Mouse (Mus musculus) hindbrain, embryonic 15.5 days (tissue): ENCODE results near the gene Ube3b. TPM values are rescaled to one million over a fixed set of nuclear protein-coding genes. Genes with fewer than 3 reads are reported as not detected.

Source experiments
- ATAC-seq: fragments of 200-750 bp; cut with Nextera tagmentation; 2 replicates; pipeline ENCODE4 v1.8.0; 2017; ENCODE audit warnings: low read depth, moderate number of reproducible peaks, moderate TSS enrichment; ENCODE audit not compliant: low FRiP score
- H3K27ac ChIP-seq: fragments of 300-500 bp; sonication (generic); replicated peaks from 2 replicates; pipeline ENCODE4 v1.5.1; 2015; ENCODE audit warnings: mild to moderate bottlenecking, inconsistent platforms
- H3K27me3 ChIP-seq: fragments of 300-500 bp; sonication (generic); 2 replicates; pipeline ENCODE4 v1.6.1; 2015; ENCODE audit warnings: control low read depth, inconsistent platforms
- H3K36me3 ChIP-seq: fragments of 300-500 bp; sonication (generic); 2 replicates; pipeline ENCODE4 v1.6.1; 2015; ENCODE audit warnings: control low read depth, inconsistent platforms
- H3K4me1 ChIP-seq: fragments of 300-500 bp; sonication (generic); replicated peaks from 2 replicates; pipeline ENCODE4 v1.6.1; 2015; ENCODE audit warnings: control low read depth, inconsistent platforms
- H3K4me2 ChIP-seq: fragments of 300-500 bp; sonication (generic); 2 replicates; pipeline ENCODE4 v1.6.1; 2015; ENCODE audit warnings: moderate library complexity, mild to moderate bottlenecking, inconsistent platforms
- H3K4me3 ChIP-seq: fragments of 300-500 bp; sonication (generic); 2 replicates; pipeline ENCODE4 v1.5.1; 2015; ENCODE audit warnings: mild to moderate bottlenecking, inconsistent platforms
- H3K9ac ChIP-seq: fragments of 300-500 bp; sonication (generic); 2 replicates; pipeline ENCODE4 v1.6.1; 2015; ENCODE audit warnings: inconsistent platforms
- H3K9me3 ChIP-seq: fragments of 300-500 bp; sonication (generic); 2 replicates; pipeline ENCODE4 v1.6.1; 2016; ENCODE audit warnings: control low read depth, inconsistent platforms
- WGBS: fragments of 180-500 bp; shearing (Covaris S2); methylation state at CpG from one replicate; pipeline ENCODE4 v1.1.7; 2015; 5-methylcytosine and 5-hydroxymethylcytosine counted together
- polyA plus RNA-seq: library from polyadenylated mRNA; unstranded; fragments of >200 nt; fragmentation: Nextera tagmentation; extraction: Ambion mirVana; gene quantifications from 2 replicates; pipeline ENCODE4 v1.2.1, GENCODE M21; 2015

The Ube3b gene
- polyA plus RNA-seq = 39.6 and 41.3 TPM in 2 replicates

- Histone ChIP-seq H3K27me3 (no peaks in the 10 kb centered on the region), H3K4me2 (peak within 1 kb of the TSS; percentile 92), H3K9ac (peak within 1 kb of the TSS; percentile 97), H3K4me1 (peaks cover 48% of the 10 kb centered on the region), H3K27ac (peak within 1 kb of the TSS; percentile 96), H3K9me3 (no peaks in the 10 kb centered on the region), H3K36me3 (peaks cover 4% of the 10 kb centered on the region; the same call in 1 of the 2 replicates), H3K4me3 (peak within 1 kb of the TSS; percentile 93)
- peak; percentile 94 for ATAC-seq
- under 1% methylated on average over 72 of the region's 74 CpGs for WGBS
These were observed at the start of gene Ube3b, which contains the start of gene Kctd10 for GRCm38 (mm10) chr5:114380209-114381012. Gene Ube3b (plus strand): TSS chr5:114380607. Gene Kctd10 (minus strand): TSS chr5:114380508.

- H3K27ac ChIP-seq = no peak overlapping the region
- H3K4me3 ChIP-seq = no peak overlapping the region
- no peak for ATAC-seq
- H3K36me3 ChIP-seq = no peaks in the 10 kb centered on the region
- no peaks in the 10 kb centered on the region for H3K27me3 ChIP-seq
- H3K4me1 ChIP-seq = no peaks in the 10 kb centered on the region
- H3K9ac ChIP-seq = no peak overlapping the region
- WGBS = 89% methylated on average over 5 of the region's 5 CpGs
- H3K9me3 ChIP-seq = no peaks in the 10 kb centered on the region
- no peak overlapping the region for H3K4me2 ChIP-seq
These were observed 37.4 kb upstream of the Ube3b start for GRCm38 (mm10) chr5:114342996-114343395.

- Histone ChIP-seq H3K4me2 (no peak overlapping the region), H3K9me3 (no peaks in the 10 kb centered on the region), H3K9ac (no peak overlapping the region), H3K27me3 (no peaks in the 10 kb centered on the region), H3K4me1 (no peaks in the 10 kb centered on the region), H3K36me3 (no peaks in the 10 kb centered on the region), H3K27ac (no peak overlapping the region), H3K4me3 (no peak overlapping the region)
- WGBS = 91% methylated on average over 7 of the region's 7 CpGs
- no peak for ATAC-seq
These were observed 36.8 kb upstream of the Ube3b start for GRCm38 (mm10) chr5:114343612-114344011.

GRCm38 (mm10) chr5:114345538-114345937 lies 34.9 kb upstream of the Ube3b start:
- WGBS = 68% methylated on average over 3 of the region's 3 CpGs
- Histone ChIP-seq H3K36me3 (no peaks in the 10 kb centered on the region), H3K4me3 (no peak overlapping the region), H3K4me2 (no peak overlapping the region), H3K27ac (no peak overlapping the region), H3K4me1 (no peaks in the 10 kb centered on the region), H3K9me3 (no peaks in the 10 kb centered on the region), H3K9ac (no peak overlapping the region), H3K27me3 (no peaks in the 10 kb centered on the region)
- ATAC-seq = no peak

- Histone ChIP-seq H3K4me2 (no peak overlapping the region), H3K27ac (no peak overlapping the region), H3K9ac (no peak overlapping the region), H3K27me3 (no peaks in the 10 kb centered on the region), H3K4me3 (no peak overlapping the region), H3K9me3 (no peaks in the 10 kb centered on the region), H3K4me1 (no peaks in the 10 kb centered on the region), H3K36me3 (no peaks in the 10 kb centered on the region)
- WGBS = 88% methylated on average over 10 of the region's 10 CpGs
- no peak for ATAC-seq
These were observed 33.4 kb upstream of the Ube3b start for GRCm38 (mm10) chr5:114347005-114347404.

- Histone ChIP-seq H3K9ac (no peak overlapping the region), H3K27me3 (no peaks in the 10 kb centered on the region), H3K27ac (no peak overlapping the region), H3K9me3 (no peaks in the 10 kb centered on the region), H3K4me3 (no peak overlapping the region), H3K4me2 (no peak overlapping the region), H3K4me1 (peaks cover under 1% of the 10 kb centered on the region; the same call in 1 of the 2 replicates), H3K36me3 (no peaks in the 10 kb centered on the region)
- ATAC-seq = no peak
- 61% methylated on average over 10 of the region's 10 CpGs for WGBS
These were observed 28.9 kb upstream of the Ube3b start for GRCm38 (mm10) chr5:114351490-114351889.

GRCm38 (mm10) chr5:114356250-114356935 lies 24.0 kb upstream of the Ube3b start:
- H3K9ac ChIP-seq = no peak overlapping the region
- no peak overlapping the region for H3K4me3 ChIP-seq
- 0 out of 2 replicates have a peak, but pooled peaks have one; percentile 55 for ATAC-seq
- H3K27me3 ChIP-seq = no peaks in the 10 kb centered on the region
- H3K36me3 ChIP-seq = peaks cover 1% of the 10 kb centered on the region; the same call in 1 of the 2 replicates
- no peak overlapping the region for H3K4me2 ChIP-seq
- H3K9me3 ChIP-seq = no peaks in the 10 kb centered on the region
- H3K27ac ChIP-seq = no peak overlapping the region; the same call in 1 of the 2 replicates
- WGBS = 29% methylated on average over 7 of the region's 7 CpGs
- H3K4me1 ChIP-seq = peaks cover 22% of the 10 kb centered on the region

- 48% methylated on average over 23 of the region's 23 CpGs for WGBS
- Histone ChIP-seq H3K4me3 (no peak overlapping the region), H3K36me3 (peaks cover 6% of the 10 kb centered on the region; the same call in 1 of the 2 replicates), H3K4me2 (no peak overlapping the region), H3K9me3 (no peaks in the 10 kb centered on the region), H3K27me3 (no peaks in the 10 kb centered on the region), H3K4me1 (peaks cover 22% of the 10 kb centered on the region), H3K9ac (no peak overlapping the region), H3K27ac (peak overlapping the region; percentile 13; the same call in 1 of the 2 replicates)
- peak; percentile 40; the same call in 1 of the 2 replicates for ATAC-seq
These were observed 23.3 kb upstream of the Ube3b start for GRCm38 (mm10) chr5:114356936-114357751.

GRCm38 (mm10) chr5:114358833-114359232 lies 21.6 kb upstream of the Ube3b start:
- no peaks in the 10 kb centered on the region for H3K9me3 ChIP-seq
- H3K9ac ChIP-seq = no peak overlapping the region
- ATAC-seq = no peak
- no peak overlapping the region for H3K4me2 ChIP-seq
- no peaks in the 10 kb centered on the region for H3K27me3 ChIP-seq
- peaks cover 22% of the 10 kb centered on the region for H3K4me1 ChIP-seq
- peaks cover 16% of the 10 kb centered on the region for H3K36me3 ChIP-seq
- 60% methylated on average over 10 of the region's 10 CpGs for WGBS
- no peak overlapping the region for H3K4me3 ChIP-seq
- 0 out of 2 replicates have a peak overlapping the region, but pooled peaks have one; percentile 3 for H3K27ac ChIP-seq

GRCm38 (mm10) chr5:114359586-114359985 lies 20.8 kb upstream of the Ube3b start:
- ATAC-seq = no peak
- no peak overlapping the region for H3K4me2 ChIP-seq
- no peak overlapping the region for H3K4me3 ChIP-seq
- no peak overlapping the region for H3K9ac ChIP-seq
- no peaks in the 10 kb centered on the region for H3K9me3 ChIP-seq
- peaks cover 21% of the 10 kb centered on the region for H3K36me3 ChIP-seq
- H3K27me3 ChIP-seq = no peaks in the 10 kb centered on the region
- 68% methylated on average over 8 of the region's 8 CpGs for WGBS
- H3K27ac ChIP-seq = 0 out of 2 replicates have a peak overlapping the region, but pooled peaks have one; percentile 3
- H3K4me1 ChIP-seq = peaks cover 22% of the 10 kb centered on the region

- no peaks in the 10 kb centered on the region for H3K27me3 ChIP-seq
- WGBS = 83% methylated on average over 15 of the region's 15 CpGs
- H3K27ac ChIP-seq = no peak overlapping the region
- H3K36me3 ChIP-seq = peaks cover 33% of the 10 kb centered on the region
- H3K4me1 ChIP-seq = peaks cover 22% of the 10 kb centered on the region
- ATAC-seq = no peak
- H3K4me3 ChIP-seq = no peak overlapping the region
- no peak overlapping the region for H3K4me2 ChIP-seq
- no peak overlapping the region for H3K9ac ChIP-seq
- no peaks in the 10 kb centered on the region for H3K9me3 ChIP-seq
These were observed 19.4 kb upstream of the Ube3b start for GRCm38 (mm10) chr5:114360968-114361367.
